Mouse (Mus musculus): ENCODE data around the gene Adgrl1. TPM values are rescaled to one million over a fixed set of nuclear protein-coding genes. Genes with fewer than 3 reads are reported as not detected.

The Adgrl1 gene
- 28.1 and 29.3 TPM in 2 replicates for polyA plus RNA-seq (2015; fragmentation: Nextera tagmentation; extraction: Ambion mirVana)

- under 1% methylated on average over 61 of the region's 70 CpGs for WGBS
- Histone ChIP-seq H3K4me3 (peak within 1 kb of the TSS; percentile 99), H3K27me3 (peaks cover 14% of the 10 kb centered on the region), H3K9ac (peak within 1 kb of the TSS; percentile 94), H3K27ac (peak within 1 kb of the TSS; percentile 99), H3K36me3 (no peaks in the 10 kb centered on the region), H3K4me1 (peaks cover 56% of the 10 kb centered on the region), H3K4me2 (replicated peaks) (peak within 1 kb of the TSS; percentile 83), H3K9me3 (no peaks in the 10 kb centered on the region)
- peak; percentile 91 for ATAC-seq (ENCODE audit: low FRiP score, low read depth)
Measured at GRCm38 (mm10) chr8:83899363-83900252, at the start of gene Adgrl1. Gene Adgrl1 (plus strand): TSS chr8:83900105.

DNA sequence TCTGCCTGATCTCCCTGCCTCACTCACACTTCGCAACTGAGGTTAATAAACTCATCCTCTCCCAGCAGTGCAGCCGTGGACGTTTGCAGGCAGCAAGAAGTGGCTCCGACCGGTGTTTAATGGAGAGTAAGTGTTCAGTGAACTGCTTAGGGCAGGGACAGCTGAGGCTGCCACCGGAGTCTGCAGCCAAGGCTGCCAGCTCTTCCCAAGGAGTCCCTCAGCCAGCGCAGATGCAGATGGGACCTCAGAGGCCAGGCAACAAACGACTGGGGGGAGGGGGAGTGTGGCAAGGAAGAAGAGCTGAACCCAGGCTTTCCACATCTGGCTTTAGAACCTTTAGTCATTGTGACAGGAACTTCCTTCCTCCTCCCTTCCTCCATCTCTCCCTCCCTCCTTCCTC lies 47.6 kb upstream of the Adgrl1 start:
- Histone ChIP-seq H3K4me3 (no peak overlapping the region), H3K27ac (no peak overlapping the region), H3K27me3 (no peaks in the 10 kb centered on the region), H3K9me3 (peaks cover 9% of the 10 kb centered on the region), H3K9ac (0 out of 2 replicates have a peak overlapping the region, but pooled peaks have one; percentile 32), H3K4me2 (replicated peaks) (0 out of 2 replicates have a peak overlapping the region, but pooled peaks have one; percentile 9), H3K4me1 (peaks cover 13% of the 10 kb centered on the region), H3K36me3 (no peaks in the 10 kb centered on the region)
- ATAC-seq (ENCODE audit: low FRiP score, low read depth), result no peak
- 11% methylated on average over 8 of the region's 8 CpGs for WGBS

DNA sequence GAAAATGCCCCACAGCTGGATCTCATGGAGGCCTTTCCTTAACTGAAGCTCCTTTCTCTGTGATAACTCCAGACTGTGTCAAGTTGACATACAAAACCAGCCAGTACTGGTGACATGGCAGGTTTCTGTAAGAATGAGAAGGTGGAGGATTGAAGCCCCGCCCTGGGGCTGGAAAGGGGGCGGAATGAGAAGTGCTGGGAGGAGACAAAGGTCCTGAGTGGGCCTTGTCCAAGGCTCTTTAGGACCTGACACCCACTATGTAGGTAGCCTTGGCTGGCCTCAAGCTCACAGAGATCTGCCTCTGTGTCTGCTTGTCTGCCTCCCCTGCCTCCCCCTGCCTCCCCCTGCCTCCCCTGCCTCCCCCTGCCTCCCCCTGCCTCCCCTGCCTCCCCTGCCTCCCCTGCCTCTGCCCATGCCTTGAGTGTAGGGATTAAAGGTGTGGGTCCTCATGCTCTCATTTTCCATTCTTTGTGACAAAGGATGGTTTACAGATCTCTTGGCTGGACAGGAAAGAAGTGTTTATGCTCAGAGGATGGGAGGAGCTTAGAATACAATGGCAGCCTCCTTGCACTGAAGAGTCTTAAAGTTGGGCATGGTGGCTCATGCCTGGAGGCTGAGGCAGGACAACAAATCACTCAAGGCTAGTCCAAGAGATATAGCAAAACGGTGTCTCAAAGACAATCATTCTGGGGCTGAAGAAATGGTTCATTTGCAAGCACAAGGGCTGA lies 46.4 kb upstream of the Adgrl1 start:
- Histone ChIP-seq H3K9me3 (no peaks in the 10 kb centered on the region), H3K4me3 (no peak overlapping the region), H3K4me2 (replicated peaks) (no peak overlapping the region), H3K27ac (no peak overlapping the region), H3K9ac (no peak overlapping the region), H3K36me3 (no peaks in the 10 kb centered on the region), H3K4me1 (peaks cover 13% of the 10 kb centered on the region), H3K27me3 (no peaks in the 10 kb centered on the region)
- WGBS, result 83% methylated on average over 3 of the region's 3 CpGs
- no peak for ATAC-seq (ENCODE audit: low FRiP score, low read depth)

DNA sequence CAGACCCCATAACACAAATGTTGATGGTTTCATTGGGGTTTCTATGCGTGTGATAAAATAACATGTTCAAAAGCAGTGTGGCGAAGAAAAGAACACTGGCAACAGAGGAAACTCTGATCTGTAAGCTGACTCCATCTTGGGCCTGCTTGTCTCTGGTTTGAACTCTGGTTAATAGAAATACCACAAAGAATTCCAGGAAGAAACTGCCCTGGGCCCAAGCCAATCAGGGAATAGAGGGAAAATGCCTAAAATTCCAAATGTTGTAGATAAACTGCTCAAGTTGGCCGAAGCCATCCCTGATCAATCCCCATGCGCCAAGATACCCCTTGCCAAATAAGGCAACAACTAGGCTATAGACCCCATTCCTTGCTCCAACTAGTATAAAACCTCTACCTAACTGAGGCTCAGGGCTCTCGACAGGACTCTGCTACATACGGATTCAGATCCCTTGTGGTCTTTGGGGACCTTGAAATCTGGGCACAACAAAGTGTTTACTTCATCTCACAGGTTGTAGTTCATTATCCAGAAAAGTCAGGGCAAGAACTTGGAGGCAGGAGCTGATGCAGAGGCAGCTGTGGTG lies 43.3 kb upstream of the Adgrl1 start:
- no peaks in the 10 kb centered on the region for H3K27me3 ChIP-seq
- no peaks in the 10 kb centered on the region for H3K9me3 ChIP-seq
- no peaks in the 10 kb centered on the region for H3K36me3 ChIP-seq
- 78% methylated on average over 6 of the region's 6 CpGs for WGBS
- H3K4me3 ChIP-seq, result no peak overlapping the region
- peaks cover 13% of the 10 kb centered on the region for H3K4me1 ChIP-seq
- no peak overlapping the region for H3K9ac ChIP-seq
- no peak for ATAC-seq (ENCODE audit: low FRiP score, low read depth)
- no peak overlapping the region for H3K27ac ChIP-seq
- no peak overlapping the region for H3K4me2 ChIP-seq (replicated peaks)

- peak overlapping the region; percentile 30 for H3K4me3 ChIP-seq
- 0 out of 2 replicates have a peak, but pooled peaks cover 4% of the 10 kb centered on the region for H3K27me3 ChIP-seq
- H3K9ac ChIP-seq, result 0 out of 2 replicates have a peak overlapping the region, but pooled peaks have one; percentile 35
- WGBS, result 5% methylated on average over 24 of the region's 24 CpGs
- H3K4me2 ChIP-seq (replicated peaks), result peak overlapping the region; percentile 60
- ATAC-seq (ENCODE audit: low FRiP score, low read depth), result no peak
- H3K4me1 ChIP-seq, result peaks cover 10% of the 10 kb centered on the region
- no peak overlapping the region for H3K27ac ChIP-seq
- no peaks in the 10 kb centered on the region for H3K9me3 ChIP-seq
- no peaks in the 10 kb centered on the region for H3K36me3 ChIP-seq
Measured at GRCm38 (mm10) chr8:83862439-83863268, 37.3 kb upstream of the Adgrl1 start.

DNA sequence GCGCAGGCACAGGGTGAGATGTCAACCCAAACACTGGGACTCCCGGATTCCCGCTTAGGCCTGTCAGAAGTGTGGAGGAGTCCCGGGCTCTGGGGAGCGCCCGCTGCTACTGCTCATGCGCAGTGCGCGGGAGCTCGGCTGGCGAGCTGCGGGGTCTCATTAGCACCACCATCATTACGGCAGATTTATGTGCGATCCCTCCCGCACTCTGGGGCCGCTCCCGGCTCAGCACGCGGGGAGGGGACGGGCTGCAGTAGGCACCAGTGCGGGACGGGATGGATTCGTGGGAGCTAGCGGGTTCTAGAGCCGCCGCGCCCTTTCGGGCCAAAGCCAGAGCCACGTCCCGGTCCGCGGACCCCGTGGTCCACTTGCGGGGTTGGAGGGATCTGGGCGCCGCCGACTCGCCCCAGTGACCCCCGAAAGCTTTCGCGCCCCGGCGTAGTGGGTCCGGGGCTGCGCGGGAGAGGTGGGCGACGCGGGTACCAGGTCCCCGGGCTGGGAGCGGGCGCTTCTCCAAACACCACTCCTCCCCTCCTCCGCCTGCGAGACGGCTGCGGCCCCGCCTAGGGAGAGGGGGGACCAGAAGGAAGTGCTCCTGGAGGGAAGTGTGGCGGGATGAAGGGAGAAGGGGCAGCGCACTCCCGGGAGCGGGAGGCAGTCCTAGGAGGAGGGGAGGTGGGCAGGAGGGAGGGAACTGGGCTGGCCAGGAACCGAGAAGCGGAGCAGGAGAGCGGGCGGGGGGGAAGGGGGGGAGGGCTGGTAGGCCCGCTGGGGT lies 24.8 kb upstream of the Adgrl1 start:
- ATAC-seq (ENCODE audit: low FRiP score, low read depth), result peak; percentile 87
- WGBS, result under 1% methylated on average over 59 of the region's 66 CpGs
- Histone ChIP-seq H3K4me2 (replicated peaks) (peak overlapping the region; percentile 87), H3K27ac (peak overlapping the region; percentile 84), H3K27me3 (peaks cover 13% of the 10 kb centered on the region), H3K9ac (peak overlapping the region; percentile 87), H3K4me3 (peak overlapping the region; percentile 70), H3K9me3 (peaks cover 7% of the 10 kb centered on the region; the same call in 1 of the 2 replicates), H3K4me1 (peaks cover 15% of the 10 kb centered on the region), H3K36me3 (no peaks in the 10 kb centered on the region)

GRCm38 (mm10) chr8:83875656-83876040 lies 24.3 kb upstream of the Adgrl1 start:
- Histone ChIP-seq H3K4me1 (peaks cover 15% of the 10 kb centered on the region), H3K27me3 (peaks cover 13% of the 10 kb centered on the region), H3K9me3 (peaks cover 7% of the 10 kb centered on the region; the same call in 1 of the 2 replicates), H3K27ac (peak overlapping the region; percentile 84; the same call in 1 of the 2 replicates), H3K4me3 (peak overlapping the region; percentile 70), H3K36me3 (no peaks in the 10 kb centered on the region), H3K9ac (peak overlapping the region; percentile 87), H3K4me2 (replicated peaks) (peak overlapping the region; percentile 87)
- peak; percentile 39 for ATAC-seq (ENCODE audit: low FRiP score, low read depth)
- 0% methylated on average over 8 of the region's 11 CpGs for WGBS

- Histone ChIP-seq H3K4me3 (peak overlapping the region; percentile 70), H3K9me3 (peaks cover 7% of the 10 kb centered on the region; the same call in 1 of the 2 replicates), H3K4me1 (peaks cover 15% of the 10 kb centered on the region), H3K4me2 (replicated peaks) (peak overlapping the region; percentile 87), H3K27me3 (peaks cover 13% of the 10 kb centered on the region), H3K27ac (peak overlapping the region; percentile 84; the same call in 1 of the 2 replicates), H3K9ac (peak overlapping the region; percentile 87), H3K36me3 (no peaks in the 10 kb centered on the region)
- ATAC-seq (ENCODE audit: low FRiP score, low read depth), result no peak
- 2% methylated on average over 41 of the region's 41 CpGs for WGBS
Measured at GRCm38 (mm10) chr8:83876080-83876837, 23.6 kb upstream of the Adgrl1 start.

DNA sequence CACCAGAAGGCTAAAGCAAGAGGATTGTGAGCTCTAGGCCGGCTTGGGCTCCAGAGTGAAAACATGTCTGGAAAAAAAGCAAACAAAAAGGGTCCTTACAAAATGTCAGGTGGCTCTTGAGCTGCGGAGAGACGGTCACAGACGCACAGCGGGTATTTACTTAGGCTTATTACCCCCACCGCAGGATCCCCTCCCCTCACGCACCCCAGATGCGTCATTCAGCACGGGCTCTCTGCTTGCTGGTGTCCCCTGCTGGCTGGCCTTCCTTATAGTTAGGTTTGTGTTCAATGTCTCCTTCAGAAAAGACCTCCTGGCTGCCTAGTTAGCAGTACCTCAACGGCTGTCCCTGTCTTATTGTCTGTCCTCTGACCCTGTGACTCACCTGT lies 23.1 kb upstream of the Adgrl1 start:
- ATAC-seq (ENCODE audit: low FRiP score, low read depth), result no peak
- Histone ChIP-seq H3K9ac (no peak overlapping the region), H3K9me3 (peaks cover 6% of the 10 kb centered on the region; the same call in 1 of the 2 replicates), H3K4me1 (peaks cover 15% of the 10 kb centered on the region), H3K27ac (no peak overlapping the region; the same call in 1 of the 2 replicates), H3K4me3 (peak overlapping the region; percentile 70; the same call in 1 of the 2 replicates), H3K4me2 (replicated peaks) (peak overlapping the region; percentile 87), H3K36me3 (no peaks in the 10 kb centered on the region), H3K27me3 (peaks cover 13% of the 10 kb centered on the region)
- 2% methylated on average over 10 of the region's 10 CpGs for WGBS

DNA sequence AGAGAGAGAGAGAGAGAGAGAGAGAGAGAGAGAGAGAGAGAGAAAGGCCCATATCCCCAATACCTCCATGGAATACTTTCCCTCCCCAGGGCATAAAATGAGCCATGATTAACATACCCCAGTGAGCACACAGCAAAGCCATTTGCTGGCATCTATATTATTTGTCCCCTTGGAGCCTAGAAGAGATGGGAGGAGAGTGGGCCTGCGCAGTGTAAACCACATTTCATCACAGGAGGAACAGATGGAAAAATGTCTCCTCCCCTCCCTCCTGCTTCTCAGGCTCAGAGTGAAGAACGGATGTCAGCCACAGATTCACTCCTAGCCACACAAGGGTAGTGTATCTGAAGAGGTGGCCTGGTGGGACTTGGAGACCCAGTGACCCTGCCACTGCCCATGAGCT lies 11.5 kb upstream of the Adgrl1 start:
- Histone ChIP-seq H3K4me2 (replicated peaks) (no peak overlapping the region), H3K4me3 (no peak overlapping the region), H3K9ac (no peak overlapping the region), H3K36me3 (no peaks in the 10 kb centered on the region), H3K27ac (no peak overlapping the region), H3K4me1 (no peaks in the 10 kb centered on the region), H3K9me3 (no peaks in the 10 kb centered on the region), H3K27me3 (0 out of 2 replicates have a peak, but pooled peaks cover 2% of the 10 kb centered on the region)
- WGBS, result 65% methylated on average over 2 of the region's 2 CpGs
- no peak for ATAC-seq (ENCODE audit: low FRiP score, low read depth)

Data from limb, embryonic 13.5 days (tissue).